Mouse (Mus musculus) heart, postnatal 0 days (tissue): ENCODE measurements around the gene Cd300lg.

Experiments used
- CTCF ChIP-seq: IDR thresholded peaks from 2 replicates; pipeline ENCODE4 v1.5.1; 2016; ENCODE audit warnings: antibody characterized with exemption, control low read depth, low read depth
- EP300 ChIP-seq: IDR thresholded peaks from 2 replicates; pipeline ENCODE4 v1.6.1; 2016; ENCODE audit warnings: antibody characterized with exemption, low read depth

DNA sequence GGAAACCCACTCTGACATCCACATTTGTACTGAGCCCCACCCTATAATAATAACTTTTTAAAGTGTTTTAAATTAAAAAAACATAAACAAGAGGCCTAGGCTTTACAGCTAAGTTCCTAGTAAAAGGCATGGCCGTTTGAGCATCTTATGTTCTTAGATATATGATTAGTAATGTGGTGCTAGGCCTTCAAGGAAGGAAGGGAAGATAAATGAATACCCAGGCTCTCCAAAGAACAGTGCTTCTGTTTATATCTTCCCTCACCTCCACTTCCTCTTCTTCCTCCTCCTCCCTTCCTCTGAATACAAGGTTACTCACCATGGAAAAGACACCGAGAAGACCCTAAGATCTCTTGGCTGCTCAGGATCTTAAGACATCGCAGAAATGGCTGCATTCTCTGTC, 49.5 kb upstream of the Cd300lg start:
- TF ChIP-seq CTCF (no peak), EP300 (no peak)
